10 mouse cellular contexts compared by ENCODE assay signal in the genomic region with DNA sequence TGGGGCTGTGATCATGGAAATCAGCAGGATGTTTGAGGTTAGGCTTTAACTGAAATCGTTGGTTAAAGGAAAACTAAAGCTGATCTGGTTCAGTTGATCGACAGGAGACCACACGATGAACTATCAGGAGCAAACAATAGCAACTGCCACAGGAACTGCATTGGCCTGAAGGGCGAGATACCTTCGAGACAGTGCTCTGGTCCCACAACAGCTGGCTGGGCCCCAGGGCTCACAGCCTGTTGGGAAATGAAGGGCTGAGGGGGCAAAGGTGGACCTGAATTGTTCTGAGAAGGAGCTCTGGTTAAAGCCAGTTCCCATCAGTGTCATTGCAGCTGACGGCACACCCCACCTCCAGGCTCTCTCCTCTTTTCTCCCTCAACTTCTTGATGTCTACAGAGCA. TPM values are rescaled to one million over a fixed set of nuclear protein-coding genes. Genes with fewer than 3 reads are reported as not detected.
DNase-seq lines count a peak whose midpoint lies in the region; ATAC-seq and TF ChIP-seq lines count a peak whose summit lies in the region.
"Had no signal": no experiment of that assay in that cellular context is flagged by ENCODE, and none has a peak within 500 bp of the region (broad histone marks: within the 10 kb centered on the region; RNA-seq: fewer than 3 reads in every experiment).

No protein-coding gene starts in this region.

- no peak overlapping the region for H3K4me3 ChIP-seq in MEL (ENCODE audit: control insufficient read depth in 1 of 2, insufficient read depth in 1 of 2, low read depth in 2 of 2, low read length in 2 of 2)
- no peak overlapping the region for H3K4me3 ChIP-seq in liver, embryonic 11.5 days (ENCODE audit: low read depth, low read length)
- H3K4me3 ChIP-seq: midbrain, embryonic 13.5 days had no signal

- H3K79me2 ChIP-seq in MEL (ENCODE audit: control insufficient read depth, insufficient read depth, low read length, poor library complexity), result peaks cover 7% of the 10 kb centered on the region; the same call in 1 of the 2 replicates

- H3K27ac ChIP-seq in MEL (ENCODE audit: control insufficient read depth, low read depth, low read length), result peak overlapping the region; percentile 81
- peak overlapping the region; percentile 86 for H3K27ac ChIP-seq in liver, embryonic 11.5 days (ENCODE audit: low read depth, low read length)
- H3K27ac ChIP-seq: midbrain, embryonic 13.5 days had no signal

- H3K9me3 ChIP-seq in MEL (replicated peaks; ENCODE audit: insufficient read depth, low read length), result no peaks in the 10 kb centered on the region
- no peaks in the 10 kb centered on the region for H3K9me3 ChIP-seq in liver, embryonic 11.5 days (ENCODE audit: control insufficient read depth, low read length)
- H3K9me3 ChIP-seq: midbrain, embryonic 13.5 days had no signal

- TF ChIP-seq POLR2A in MEL (IDR thresholded peaks at IDR 0.05; ENCODE audit: control insufficient read depth in 1 of 2, insufficient read depth in 1 of 2, low read depth in 1 of 2, low read length in 2 of 2, poor library complexity in 1 of 2), result peak in 1 of 2 experiments; percentile 18; a peak in 1 of 4 replicates

- WGBS in liver, embryonic 11.5 days, result 25% methylated on average over 6 of the region's 6 CpGs

- TF ChIP-seq EP300 in MEL (IDR thresholded peaks at IDR 0.05; ENCODE audit: low read depth in 1 of 2, low read length in 2 of 2), result peak; percentile 96 to 99

- no peak for TF ChIP-seq RAD21 in MEL (IDR thresholded peaks at IDR 0.05; ENCODE audit: low read depth, low read length)

- H3K4me1 ChIP-seq in MEL (ENCODE audit: control insufficient read depth in 1 of 2, insufficient read depth in 2 of 2, low read length in 2 of 2), result peaks cover 18 to 48% of the 10 kb centered on the region in 2 experiments; a peak in 3 of 4 replicates
- peaks cover 63% of the 10 kb centered on the region for H3K4me1 ChIP-seq in liver, embryonic 11.5 days (replicated peaks; ENCODE audit: control insufficient read depth, insufficient read depth, low read length)

- peak overlapping the region; percentile 45 for H3K4me2 ChIP-seq in liver, embryonic 11.5 days
- H3K4me2 ChIP-seq: midbrain, embryonic 13.5 days had no signal

- peak; percentile 73 for ATAC-seq in liver, embryonic 11.5 days (replicated peaks; ENCODE audit: low FRiP score)
- ATAC-seq: midbrain, embryonic 13.5 days had no signal

- peaks cover 0 to 25% of the 10 kb centered on the region in 2 experiments; a peak in 3 of 4 replicates for H3K36me3 ChIP-seq in MEL (ENCODE audit: control insufficient read depth in 1 of 2, insufficient read depth in 2 of 2, low read length in 2 of 2)
- no peaks in the 10 kb centered on the region for H3K36me3 ChIP-seq in liver, embryonic 11.5 days (ENCODE audit: control insufficient read depth, insufficient read depth, low read length)
- H3K36me3 ChIP-seq: midbrain, embryonic 13.5 days had no signal

- TF ChIP-seq CTCF in MEL (IDR thresholded peaks at IDR 0.05 in 2 of 3, conservative IDR thresholded peaks at IDR 0.05 in 1 of 3; ENCODE audit: control insufficient read depth in 1 of 3, insufficient read depth in 1 of 3, low read depth in 2 of 3, low read length in 3 of 3, poor library complexity in 1 of 3, severe bottlenecking in 1 of 3), result no peak

- DNase-seq in heart, adult 11 months, result peak; percentile 83
- DNase-seq in heart, postnatal 14 days, result no peak
- peak; percentile 83 for DNase-seq in MEL (ENCODE audit: low read depth, low spot score)
- DNase-seq in kidney, adult 8-10 months, result peak; percentile 52 to 54
- no peak for DNase-seq in liver, embryonic 11.5 days (ENCODE audit: low spot score)
- no peak for DNase-seq in layer of hippocampus, postnatal 10 days (ENCODE audit: low spot score in 2 of 2)
- no peak for DNase-seq in frontal cortex, postnatal 10 days (ENCODE audit: low spot score in 2 of 2)
- DNase-seq in left cerebral cortex, postnatal 14 days (ENCODE audit: low spot score in 2 of 2), result no peak
- DNase-seq: cerebellum, postnatal 25 days had no signal

- peak overlapping the region; percentile 44 for H3K9ac ChIP-seq in MEL (ENCODE audit: control insufficient read depth, low read depth, low read length, poor library complexity, severe bottlenecking)
- peak overlapping the region; percentile 49 for H3K9ac ChIP-seq in liver, embryonic 11.5 days (ENCODE audit: low read depth, low read length)
- H3K9ac ChIP-seq: midbrain, embryonic 13.5 days had no signal

- intact Hi-C loops in heart, postnatal 14 days (cut with DNase I), result loop anchor here (5.0 kb wide), 1 partner anchor 50 kb away; the partner anchor contains the start of gene Tgfbr3
- intact Hi-C loops in left cerebral cortex, postnatal 14 days (cut with DNase I), result no loop called here

- H3K27me3 ChIP-seq in MEL (ENCODE audit: control insufficient read depth in 1 of 2, insufficient read depth in 2 of 2, low read length in 2 of 2), result no peaks in the 10 kb centered on the region
- no peaks in the 10 kb centered on the region for H3K27me3 ChIP-seq in liver, embryonic 11.5 days (replicated peaks; ENCODE audit: control insufficient read depth, insufficient read depth, low read length)

TF ChIP-seq in MEL, 35 proteins besides CTCF, POLR2A, EP300 and RAD21:
- TF ChIP-seq UBTF (IDR thresholded peaks at IDR 0.05; ENCODE audit: borderline replicate concordance, insufficient read depth, low read depth, low read length) (no peak), TCF12 (IDR thresholded peaks at IDR 0.05; ENCODE audit: low read depth, low read length) (peak; percentile 93), ETS1 (IDR thresholded peaks at IDR 0.05; ENCODE audit: low read depth, low read length) (peak; percentile 74), TAL1 (IDR thresholded peaks at IDR 0.05; ENCODE audit: low read length) (peak; percentile 63), NELFE (IDR thresholded peaks at IDR 0.05; ENCODE audit: low read depth, low read length) (peak; percentile 24; the same call in 1 of the 2 replicates), SIN3A (IDR thresholded peaks at IDR 0.05; ENCODE audit: low read length) (peak; percentile 91), MYB (IDR thresholded peaks at IDR 0.05; ENCODE audit: low read depth, low read length) (peak; percentile 98), JUND (IDR thresholded peaks at IDR 0.05; ENCODE audit: low read depth, low read length) (0 out of 2 replicates have a peak, but pooled peaks have one; percentile 37), GATA1 (IDR thresholded peaks at IDR 0.05; ENCODE audit: low read depth, low read length) (peak; percentile 78), ZNF384 (IDR thresholded peaks at IDR 0.05; ENCODE audit: low read depth, low read length) (no peak)

RNA-seq across cellular contexts. Expression of gene Tgfbr3, which starts 52.5 kb away (rescaled TPM):
- 10 to 100 TPM; 47.3 to 59.0 TPM for total RNA-seq in heart, postnatal 14 days (2021)
- 5.9 and 6.7 TPM in 2 replicates for total RNA-seq in MEL (2012; rRNA removed)
- 1 to 10 TPM in 1 of 2 experiments, not detected in 1; 3.0 TPM for polyA plus RNA-seq in MEL (2012; ENCODE audit: insufficient read depth in 1 of 2, insufficient read length in 2 of 2, low read depth in 1 of 2, low replicate concordance in 2 of 2, missing spikeins in 1 of 2)
- 38.2 and 39.7 TPM in 2 replicates for polyA plus RNA-seq in liver, embryonic 11.5 days (2014; fragmentation: Nextera tagmentation; extraction: Ambion mirVana)
- total RNA-seq in layer of hippocampus, postnatal 10 days (2021), result 10 to 100 TPM; 12.7 to 13.6 TPM
- 1 to 10 TPM; 9.3 TPM for total RNA-seq in left cerebral cortex, postnatal 14 days (2021)

Comparison
In these comparisons a context has a peak if more than half of its experiments do, and no peak if none do; other contexts are left out.
1. DNase-seq: peak in heart, adult 11 months (single experiment), MEL (single experiment) and kidney, adult 8-10 months (2 of 2); none in heart, postnatal 14 days (0 of 2), liver, embryonic 11.5 days (single experiment), layer of hippocampus, postnatal 10 days (0 of 2), frontal cortex, postnatal 10 days (0 of 2) and left cerebral cortex, postnatal 14 days (0 of 2).